Mouse (Mus musculus) CH12.LX (cell line): Measurements from ENCODE around the gene D10Wsu102e.

ENCODE experiments used
- CTCF ChIP-seq, 2 experiments: IDR thresholded peaks in 1 of 2; conservative IDR thresholded peaks in 1 of 2; 2 replicates each; pipeline ENCODE4 v1.5.1; 2011 to 2012; ENCODE audit warnings: low read depth in 2 of 2, low read length in 2 of 2, improper control_type of control experiment in 1 of 2, inconsistent platforms in 1 of 2, mild to moderate bottlenecking in 1 of 2, moderate library complexity in 1 of 2
- POLR2AphosphoS2 ChIP-seq: IDR thresholded peaks from 2 replicates; pipeline ENCODE4 v1.6.1; 2011; ENCODE audit warnings: low read depth, low read length, improper control_type of control experiment

- TF ChIP-seq POLR2AphosphoS2 (no peak), CTCF (conservative IDR thresholded peaks at IDR 0.05 in 1 of 2, IDR thresholded peaks at IDR 0.05 in 1 of 2; ENCODE audit: low read depth in 2 of 2, low read length in 2 of 2) (no peak)
Observed at GRCm38 (mm10) chr10:83530384-83530967, 170.5 kb downstream of the D10Wsu102e start.
